Mouse (Mus musculus) retina, postnatal 7 days (tissue): Measurements from ENCODE around the gene Cchcr1.

Experiments
- DNase-seq: peaks from one replicate; pipeline ENCODE4 v3.0.0-alpha.2; 2012; ENCODE audit warnings: low read depth, low spot score

Cchcr1 gene

GRCm38 (mm10) chr17:35514756-35515155 lies 2.1 kb upstream of the Cchcr1 start:
- DNase-seq: no peak

DNA sequence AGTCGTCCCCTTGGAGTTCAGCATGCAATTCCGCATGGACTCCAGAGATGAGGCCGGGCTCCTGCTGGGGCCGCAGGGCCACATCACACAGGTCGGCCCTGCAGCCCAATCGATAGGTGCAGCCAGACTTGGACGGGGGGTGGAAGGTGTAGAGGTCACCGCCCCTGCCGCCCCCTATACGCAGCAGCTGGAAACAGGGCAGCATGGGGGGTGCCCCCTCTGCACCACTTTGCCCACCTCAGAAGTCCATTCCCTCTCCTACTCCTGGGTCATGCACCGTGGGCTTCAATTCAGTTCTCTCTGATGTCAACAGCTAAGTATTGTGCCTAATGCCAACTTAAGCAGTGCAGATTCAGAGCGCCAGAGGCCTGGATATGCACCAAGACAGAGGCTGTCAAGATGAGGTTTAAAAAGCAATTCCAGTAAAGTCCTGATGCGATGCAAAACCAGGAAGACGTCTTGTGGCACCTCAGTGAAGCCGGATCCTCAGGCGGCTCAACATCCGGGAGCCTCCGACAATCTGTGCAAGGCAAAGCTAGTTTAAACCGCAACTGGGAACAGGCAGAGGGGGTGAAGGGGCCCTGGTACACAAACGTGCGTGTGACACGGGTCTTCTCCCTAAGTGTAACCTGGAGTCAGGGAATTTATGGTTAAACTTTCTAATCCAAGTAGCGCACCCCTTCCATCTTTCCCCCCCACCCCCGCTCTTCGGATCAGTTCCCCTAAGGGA lies 824 bp upstream of the Cchcr1 start:
- DNase-seq: no peak

DNA sequence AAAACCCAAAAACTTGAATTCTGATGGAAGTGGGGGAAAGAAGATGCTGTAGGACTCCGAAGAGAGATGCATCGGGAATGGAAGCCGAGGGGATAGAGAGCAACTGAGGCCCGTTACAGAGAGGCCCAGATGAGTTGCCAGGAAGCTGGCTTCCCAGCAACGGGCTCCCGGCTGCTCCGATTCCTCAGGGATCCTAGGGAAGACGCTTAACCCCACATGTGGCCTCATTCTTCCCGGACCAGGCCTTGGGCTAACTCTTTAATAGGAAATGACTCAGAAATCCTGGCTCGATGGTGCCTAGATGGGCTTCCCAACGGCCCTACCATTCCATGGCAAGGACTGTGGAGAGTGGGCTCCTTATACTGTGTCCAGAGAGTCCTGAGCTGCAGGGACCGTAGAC lies 626 bp downstream of the Cchcr1 start:
- no peak for DNase-seq

- no peak for DNase-seq
These were observed 7.5 kb downstream of the Cchcr1 start for GRCm38 (mm10) chr17:35524354-35524753.

DNA sequence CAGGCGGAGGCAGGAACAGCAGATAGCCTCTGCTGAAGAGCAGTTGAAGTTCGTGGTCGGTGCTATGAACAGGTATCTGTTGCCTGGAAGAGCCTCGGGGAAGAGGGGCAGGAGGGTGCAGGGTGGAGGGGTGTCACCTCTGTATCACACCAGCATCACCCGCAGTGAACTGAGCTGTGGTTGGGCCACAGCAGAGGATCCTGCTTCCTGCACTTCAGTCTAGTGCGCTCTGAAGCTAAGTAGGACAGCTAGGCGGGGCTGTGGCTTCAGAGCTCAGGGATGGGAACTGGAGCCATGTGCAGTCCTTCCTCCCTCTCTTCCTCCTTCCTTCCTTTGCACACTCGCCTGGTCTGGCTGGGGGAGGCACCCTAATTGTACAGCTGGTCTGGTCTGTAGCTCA lies 9.7 kb downstream of the Cchcr1 start:
- no peak for DNase-seq

DNA sequence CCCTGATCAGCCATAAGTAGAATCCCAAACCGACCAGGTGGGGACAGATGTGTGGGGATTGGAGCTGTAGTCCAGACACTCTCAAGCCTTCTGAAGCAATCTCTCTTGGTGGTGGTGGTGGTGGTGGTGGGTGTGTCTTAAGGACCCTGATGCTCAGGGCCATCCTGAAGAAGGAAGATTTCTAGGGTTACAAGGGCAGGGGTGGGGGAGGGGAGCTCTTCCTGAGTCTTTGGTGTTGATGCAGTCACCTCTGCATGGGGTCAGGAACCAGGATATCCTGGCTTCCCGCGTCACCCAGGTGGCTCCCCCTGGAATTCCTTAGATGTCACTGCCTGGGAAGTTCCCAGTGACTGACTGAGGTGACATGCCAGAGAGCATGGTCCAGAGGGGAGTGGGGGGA lies 15.5 kb downstream of the Cchcr1 start:
- no peak for DNase-seq

GRCm38 (mm10) chr17:35532901-35533300 lies 16.0 kb downstream of the Cchcr1 start, which contains the start of gene Psors1c2:
Gene Psors1c2 (plus strand): TSS chr17:35533201.
- DNase-seq: no peak

DNA sequence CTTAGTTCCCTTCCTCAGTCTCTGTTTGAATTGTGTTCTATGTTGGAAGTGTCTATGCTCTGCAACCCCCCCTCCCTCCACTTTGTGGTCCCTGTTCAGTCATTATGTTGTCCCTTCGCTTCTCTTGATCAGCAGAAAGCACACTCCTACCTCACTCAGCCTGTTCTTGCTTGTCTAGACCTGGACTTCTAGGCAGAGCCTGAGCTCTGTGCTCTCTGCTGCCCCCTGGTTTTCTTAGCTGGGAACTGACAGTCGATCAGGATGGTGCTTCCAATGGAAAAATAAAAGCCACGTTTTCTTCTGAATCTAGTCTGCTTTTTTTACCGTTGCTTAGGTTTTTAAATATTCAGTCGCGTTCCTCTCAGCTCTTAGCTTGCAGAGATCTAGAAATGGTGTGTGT lies 17.4 kb downstream of the Cchcr1 start:
- peak; percentile 70 for DNase-seq

- DNase-seq: no peak
These were observed 20.5 kb downstream of the Cchcr1 start for GRCm38 (mm10) chr17:35537421-35537820.

DNA sequence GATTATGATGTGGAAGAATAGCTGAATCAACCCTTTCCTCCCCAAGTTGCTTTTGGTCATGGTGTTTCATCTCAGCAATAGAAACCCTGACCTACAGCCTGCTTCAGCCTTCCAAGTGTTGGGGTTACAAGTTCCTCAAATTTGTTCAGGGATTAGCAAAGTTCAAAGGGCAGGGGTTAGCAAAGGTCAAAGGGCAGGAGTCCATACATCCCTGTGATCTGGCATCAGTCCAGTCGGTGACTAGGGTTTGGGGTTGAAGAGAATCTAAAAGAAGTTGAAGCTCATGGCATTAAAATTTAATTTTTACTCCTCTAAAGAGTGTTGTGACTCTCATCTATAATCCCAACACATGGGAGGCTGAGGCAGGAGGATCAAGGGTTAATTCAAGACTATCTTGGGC lies 21.6 kb downstream of the Cchcr1 start:
- no peak for DNase-seq

DNA sequence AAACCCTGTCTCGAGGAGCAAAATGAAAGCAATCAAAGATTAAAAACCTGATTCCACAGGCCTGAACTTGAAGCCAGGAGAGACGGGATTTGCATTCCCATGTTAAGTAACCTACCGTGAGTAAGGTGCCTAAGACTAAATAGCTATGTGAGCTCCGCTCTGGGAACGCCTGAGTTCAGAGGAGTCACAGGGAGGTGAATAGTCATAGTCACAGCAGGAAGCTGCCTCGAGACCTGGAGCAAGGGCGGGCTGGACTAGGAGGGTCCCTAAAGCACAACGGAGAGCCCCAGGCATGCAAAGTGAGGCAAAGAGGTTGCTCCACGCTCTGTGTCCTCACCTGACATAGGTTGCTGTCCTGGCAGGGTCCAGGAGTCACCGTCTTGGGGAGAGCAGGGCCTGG lies 22.6 kb downstream of the Cchcr1 start:
- no peak for DNase-seq

DNA sequence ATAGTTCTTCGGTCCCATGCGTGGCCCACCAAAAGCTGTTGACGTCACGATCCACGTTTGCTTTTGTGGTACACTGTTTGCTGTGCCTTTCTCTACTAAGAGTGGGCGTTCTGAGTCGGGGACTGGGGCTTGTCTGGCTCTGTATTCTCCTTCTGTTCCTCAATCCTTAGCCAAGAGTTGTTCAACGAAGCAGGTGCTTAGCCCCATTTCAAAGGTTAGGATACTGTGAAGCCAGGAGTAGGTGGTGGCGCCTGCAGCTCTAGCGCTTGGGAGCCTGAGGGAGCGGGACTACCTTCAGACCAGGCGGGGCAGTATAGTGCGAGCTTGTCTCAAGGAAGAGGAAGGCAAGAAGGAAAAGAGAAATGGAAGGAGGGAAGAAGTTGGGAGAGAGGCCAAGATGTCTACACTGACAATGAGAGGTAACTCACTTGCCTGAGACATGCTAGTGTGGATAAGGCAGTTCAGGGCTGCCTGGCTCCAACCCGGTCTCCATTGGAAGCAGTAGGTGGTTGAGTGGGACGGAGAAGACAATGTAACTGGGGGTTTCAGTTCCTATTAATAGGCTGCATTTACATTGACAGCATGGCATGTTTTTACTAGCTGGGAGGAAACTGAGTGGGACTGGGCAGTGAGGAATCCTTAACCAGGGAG lies 26.0 kb downstream of the Cchcr1 start:
- no peak for DNase-seq

- no peak for DNase-seq
These were observed 26.5 kb downstream of the Cchcr1 start for GRCm38 (mm10) chr17:35543412-35543861.

GRCm38 (mm10) chr17:35544001-35544400 lies 27.1 kb downstream of the Cchcr1 start:
- DNase-seq: no peak

GRCm38 (mm10) chr17:35544680-35545079 lies 27.8 kb downstream of the Cchcr1 start:
- DNase-seq: peak; percentile 51

- DNase-seq: no peak
These were observed 30.6 kb downstream of the Cchcr1 start for GRCm38 (mm10) chr17:35547465-35547864.

DNA sequence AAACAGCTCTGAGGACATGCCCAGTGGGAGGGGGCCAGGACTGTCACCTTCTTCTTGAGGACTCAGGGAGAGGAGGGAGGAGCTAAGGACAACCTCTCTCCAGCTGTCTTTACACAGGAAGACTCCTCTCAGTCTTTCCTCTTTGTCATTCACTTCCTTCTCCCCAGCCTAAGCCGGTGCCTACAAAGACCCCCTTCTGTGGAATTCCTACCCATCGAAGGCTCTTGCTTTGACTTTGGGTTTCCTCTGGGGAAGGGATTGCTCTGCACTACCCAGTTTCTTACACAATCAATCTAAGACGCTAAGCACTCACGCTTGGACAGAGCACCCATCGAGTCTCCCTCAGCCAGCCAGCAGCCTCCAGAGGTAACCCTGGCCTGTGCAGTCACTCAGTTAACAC lies 31.7 kb downstream of the Cchcr1 start:
- no peak for DNase-seq

GRCm38 (mm10) chr17:35549437-35550142 lies 32.7 kb downstream of the Cchcr1 start:
- peak; percentile 72 for DNase-seq

- DNase-seq: no peak
These were observed 33.2 kb downstream of the Cchcr1 start for GRCm38 (mm10) chr17:35550143-35550494.

DNA sequence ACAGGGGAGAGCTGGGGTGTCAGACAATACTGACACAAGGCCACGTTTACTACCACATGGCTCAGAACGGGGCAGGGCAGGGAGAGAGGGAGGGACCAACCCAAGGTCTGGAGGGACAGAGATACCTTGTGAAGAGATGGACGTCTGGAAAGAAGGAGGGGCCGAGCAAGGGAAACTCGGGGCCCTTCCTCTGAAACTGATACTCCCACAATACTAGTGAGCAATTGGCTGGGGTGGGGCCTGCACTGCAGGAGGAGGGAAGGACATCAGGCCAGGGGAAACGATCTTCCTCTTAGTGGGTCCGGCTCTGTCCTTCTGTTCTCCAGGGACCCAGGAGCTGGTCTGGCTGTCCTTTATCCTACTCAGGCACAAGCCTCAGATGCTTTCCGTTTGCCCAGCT lies 34.0 kb downstream of the Cchcr1 start:
- DNase-seq: no peak

- DNase-seq: no peak
These were observed 35.0 kb downstream of the Cchcr1 start, which contains the start of gene Cdsn for GRCm38 (mm10) chr17:35551881-35552414. Gene Cdsn (plus strand): TSS chr17:35552128.

GRCm38 (mm10) chr17:35554321-35554720 lies 37.4 kb downstream of the Cchcr1 start:
- no peak for DNase-seq
